Mouse (Mus musculus) embryonic facial prominence, embryonic 15.5 days (tissue): ENCODE results near the gene Retreg1. TPM values are rescaled to one million over a fixed set of nuclear protein-coding genes. Genes with fewer than 3 reads are reported as not detected.

Experiments used
- ATAC-seq: fragments of 200-750 bp; cut with Nextera tagmentation; 2 replicates; pipeline ENCODE4 v1.8.0; 2017; ENCODE audit warnings: low read depth, moderate TSS enrichment; ENCODE audit not compliant: insufficient number of reproducible peaks, low FRiP score, low TSS enrichment
- H3K27ac ChIP-seq: fragments of 300-500 bp; sonication (generic); replicated peaks from 2 replicates; pipeline ENCODE4 v1.5.1; 2015; ENCODE audit warnings: mild to moderate bottlenecking, inconsistent platforms
- H3K27me3 ChIP-seq: fragments of 300-500 bp; sonication (generic); 2 replicates; pipeline ENCODE4 v1.6.1; 2015; ENCODE audit warnings: inconsistent platforms
- H3K36me3 ChIP-seq: fragments of 300-500 bp; sonication (generic); 2 replicates; pipeline ENCODE4 v1.6.1; 2015; ENCODE audit warnings: mild to moderate bottlenecking, inconsistent platforms
- H3K4me1 ChIP-seq: fragments of 300-500 bp; sonication (generic); 2 replicates; pipeline ENCODE4 v1.6.1; 2015; ENCODE audit warnings: inconsistent platforms
- H3K4me2 ChIP-seq: fragments of 300-500 bp; sonication (generic); replicated peaks from 2 replicates; pipeline ENCODE4 v1.6.1; 2015; ENCODE audit warnings: mild to moderate bottlenecking, inconsistent platforms
- H3K4me3 ChIP-seq: fragments of 300-500 bp; sonication (generic); replicated peaks from 2 replicates; pipeline ENCODE4 v1.5.1; 2015; ENCODE audit warnings: mild to moderate bottlenecking, inconsistent platforms
- H3K9ac ChIP-seq: fragments of 300-500 bp; sonication (generic); 2 replicates; pipeline ENCODE4 v1.6.1; 2015; ENCODE audit warnings: inconsistent platforms
- H3K9me3 ChIP-seq: fragments of 300-500 bp; sonication (generic); replicated peaks from 2 replicates; pipeline ENCODE4 v1.6.1; 2016; ENCODE audit warnings: inconsistent platforms
- WGBS: fragments of 180-500 bp; shearing (Covaris S2); methylation state at CpG from one replicate; pipeline ENCODE4 v1.1.7; 2015; 5-methylcytosine and 5-hydroxymethylcytosine counted together
- polyA plus RNA-seq: library from polyadenylated mRNA; unstranded; fragments of >200 nt; fragmentation: Nextera tagmentation; extraction: Ambion mirVana; gene quantifications from 2 replicates; pipeline ENCODE4 v1.2.1, GENCODE M21; 2015

Retreg1 gene
- polyA plus RNA-seq, 1 experiment from 2014 or later, result 14.6 TPM

DNA sequence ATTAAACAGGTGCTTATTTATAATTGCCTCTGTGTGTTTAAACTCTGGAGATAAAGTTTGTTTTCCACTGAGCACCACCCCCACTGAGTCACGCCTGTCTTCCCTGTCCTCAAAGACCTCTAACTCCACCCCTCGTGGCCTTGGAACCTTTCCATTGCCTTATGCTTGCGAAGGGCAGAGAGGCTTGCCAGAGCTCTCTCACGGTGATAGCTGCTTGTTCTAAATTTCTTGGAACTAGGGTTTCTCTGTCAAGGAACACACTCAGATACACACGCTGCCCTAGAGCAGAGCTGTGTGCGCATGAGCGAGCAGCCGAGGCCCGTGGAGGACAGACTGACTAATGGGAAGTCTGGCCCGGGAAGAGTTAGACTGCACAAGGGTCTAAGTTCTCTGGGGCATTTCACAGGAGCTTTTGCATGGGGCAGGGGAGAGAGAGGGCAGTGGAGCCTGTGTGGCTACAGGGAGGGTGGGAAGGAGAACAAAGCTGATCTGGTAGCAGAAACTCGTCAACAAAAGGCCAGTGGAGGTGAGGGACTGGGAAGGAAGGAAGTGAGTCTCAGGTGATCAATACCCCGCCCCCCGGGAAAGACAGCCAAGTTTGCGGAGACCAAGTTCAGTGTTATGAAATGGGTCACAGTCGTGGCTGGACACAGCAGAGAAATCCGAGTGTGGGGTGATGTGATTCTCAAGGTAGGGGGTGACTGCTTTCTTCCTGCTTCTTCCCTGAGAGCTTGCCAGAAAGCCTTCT is 90.1 kb downstream of the Retreg1 start:
- Histone ChIP-seq H3K9ac (no peak overlapping the region), H3K36me3 (no peaks in the 10 kb centered on the region), H3K4me2 (no peak overlapping the region), H3K4me3 (no peak overlapping the region), H3K27me3 (no peaks in the 10 kb centered on the region), H3K4me1 (peaks cover 9% of the 10 kb centered on the region; the same call in 1 of the 2 replicates), H3K27ac (0 out of 2 replicates have a peak overlapping the region, but pooled peaks have one; percentile 22), H3K9me3 (no peaks in the 10 kb centered on the region)
- ATAC-seq, result no peak
- WGBS, result 47% methylated on average over 16 of the region's 16 CpGs

GRCm38 (mm10) chr15:25933685-25934108 is 90.7 kb downstream of the Retreg1 start:
- WGBS, result 59% methylated on average over 7 of the region's 7 CpGs
- Histone ChIP-seq H3K4me3 (no peak overlapping the region), H3K4me1 (peaks cover 9% of the 10 kb centered on the region; the same call in 1 of the 2 replicates), H3K36me3 (no peaks in the 10 kb centered on the region), H3K27ac (no peak overlapping the region), H3K27me3 (no peaks in the 10 kb centered on the region), H3K9ac (no peak overlapping the region), H3K4me2 (no peak overlapping the region), H3K9me3 (no peaks in the 10 kb centered on the region)
- ATAC-seq, result no peak

DNA sequence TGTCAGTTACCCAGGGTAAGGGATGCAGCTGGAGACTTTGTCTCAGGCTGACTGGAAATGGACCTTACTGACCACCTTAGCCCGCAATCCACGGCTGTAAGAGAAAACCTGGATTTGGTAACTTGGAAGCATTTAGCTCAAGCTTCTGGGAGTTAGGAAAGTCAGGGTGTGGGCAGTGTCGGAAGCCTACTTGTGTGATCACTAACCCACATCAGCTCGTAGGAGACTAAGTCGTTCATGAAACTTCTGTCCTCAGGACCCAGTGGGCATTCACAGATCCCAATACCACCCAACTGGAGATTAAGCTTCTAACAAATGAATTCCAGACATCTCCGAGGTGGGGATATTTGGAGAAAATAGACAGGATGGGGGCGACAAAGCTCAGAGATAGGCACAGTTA is 91.4 kb downstream of the Retreg1 start:
- no peak overlapping the region for H3K4me2 ChIP-seq
- no peak for ATAC-seq
- no peak overlapping the region for H3K9ac ChIP-seq
- peaks cover 9% of the 10 kb centered on the region; the same call in 1 of the 2 replicates for H3K4me1 ChIP-seq
- H3K4me3 ChIP-seq, result no peak overlapping the region
- H3K9me3 ChIP-seq, result no peaks in the 10 kb centered on the region
- no peaks in the 10 kb centered on the region for H3K27me3 ChIP-seq
- H3K27ac ChIP-seq, result no peak overlapping the region
- 74% methylated on average over 7 of the region's 7 CpGs for WGBS
- H3K36me3 ChIP-seq, result no peaks in the 10 kb centered on the region

GRCm38 (mm10) chr15:25938496-25938895 is 95.5 kb downstream of the Retreg1 start:
- no peaks in the 10 kb centered on the region for H3K36me3 ChIP-seq
- H3K4me1 ChIP-seq, result peaks cover 13% of the 10 kb centered on the region
- no peak for ATAC-seq
- H3K4me3 ChIP-seq, result no peak overlapping the region
- H3K4me2 ChIP-seq, result no peak overlapping the region
- no peaks in the 10 kb centered on the region for H3K27me3 ChIP-seq
- 84% methylated on average over 7 of the region's 7 CpGs for WGBS
- H3K9ac ChIP-seq, result no peak overlapping the region
- H3K27ac ChIP-seq, result no peak overlapping the region
- H3K9me3 ChIP-seq, result no peaks in the 10 kb centered on the region

- H3K4me1 ChIP-seq, result peaks cover 13% of the 10 kb centered on the region
Measured at GRCm38 (mm10) chr15:25940397-25941377, 97.7 kb downstream of the Retreg1 start.

DNA sequence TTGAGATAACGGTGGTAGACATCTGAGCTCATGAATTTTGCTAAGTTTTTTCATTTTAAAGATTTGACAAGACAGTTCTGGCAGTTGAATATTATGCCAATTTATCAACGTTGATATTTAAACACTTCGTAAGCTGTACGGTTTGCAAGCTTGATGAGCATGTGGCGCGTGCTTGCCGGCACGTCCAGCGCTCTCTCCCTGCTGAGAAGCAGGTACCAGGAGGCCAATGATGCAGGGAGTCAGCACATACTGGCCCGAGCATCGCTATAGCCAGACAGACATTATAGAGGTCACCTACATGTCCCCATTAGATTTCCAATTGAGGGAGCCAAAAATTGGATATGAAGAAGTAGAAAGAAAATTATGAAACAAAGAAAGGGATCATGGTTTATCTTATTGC is 98.5 kb downstream of the Retreg1 start:
- WGBS, result 83% methylated on average over 11 of the region's 11 CpGs

More at GRCm38 (mm10) chr15:25940397-25941377, 97.7 kb downstream of the Retreg1 start:
- Histone ChIP-seq H3K27ac (no peak overlapping the region), H3K4me3 (no peak overlapping the region), H3K9ac (no peak overlapping the region), H3K4me2 (peak overlapping the region; percentile 22), H3K9me3 (no peaks in the 10 kb centered on the region), H3K27me3 (no peaks in the 10 kb centered on the region), H3K36me3 (no peaks in the 10 kb centered on the region)
- WGBS, result 32% methylated on average over 24 of the region's 24 CpGs
- no peak for ATAC-seq

GRCm38 (mm10) chr15:25942415-25942814 is 99.4 kb downstream of the Retreg1 start:
- no peak for ATAC-seq
- Histone ChIP-seq H3K27me3 (no peaks in the 10 kb centered on the region), H3K27ac (no peak overlapping the region), H3K4me2 (no peak overlapping the region), H3K36me3 (no peaks in the 10 kb centered on the region), H3K9ac (no peak overlapping the region), H3K4me3 (no peak overlapping the region), H3K9me3 (no peaks in the 10 kb centered on the region), H3K4me1 (peaks cover 15% of the 10 kb centered on the region)
- 74% methylated on average over 4 of the region's 4 CpGs for WGBS

More for the DNA sequence above, 98.5 kb downstream of the Retreg1 start:
- Histone ChIP-seq H3K27ac (no peak overlapping the region), H3K27me3 (no peaks in the 10 kb centered on the region), H3K4me3 (no peak overlapping the region), H3K36me3 (no peaks in the 10 kb centered on the region), H3K4me1 (peaks cover 13% of the 10 kb centered on the region), H3K4me2 (no peak overlapping the region), H3K9ac (no peak overlapping the region), H3K9me3 (no peaks in the 10 kb centered on the region)
- no peak for ATAC-seq

DNA sequence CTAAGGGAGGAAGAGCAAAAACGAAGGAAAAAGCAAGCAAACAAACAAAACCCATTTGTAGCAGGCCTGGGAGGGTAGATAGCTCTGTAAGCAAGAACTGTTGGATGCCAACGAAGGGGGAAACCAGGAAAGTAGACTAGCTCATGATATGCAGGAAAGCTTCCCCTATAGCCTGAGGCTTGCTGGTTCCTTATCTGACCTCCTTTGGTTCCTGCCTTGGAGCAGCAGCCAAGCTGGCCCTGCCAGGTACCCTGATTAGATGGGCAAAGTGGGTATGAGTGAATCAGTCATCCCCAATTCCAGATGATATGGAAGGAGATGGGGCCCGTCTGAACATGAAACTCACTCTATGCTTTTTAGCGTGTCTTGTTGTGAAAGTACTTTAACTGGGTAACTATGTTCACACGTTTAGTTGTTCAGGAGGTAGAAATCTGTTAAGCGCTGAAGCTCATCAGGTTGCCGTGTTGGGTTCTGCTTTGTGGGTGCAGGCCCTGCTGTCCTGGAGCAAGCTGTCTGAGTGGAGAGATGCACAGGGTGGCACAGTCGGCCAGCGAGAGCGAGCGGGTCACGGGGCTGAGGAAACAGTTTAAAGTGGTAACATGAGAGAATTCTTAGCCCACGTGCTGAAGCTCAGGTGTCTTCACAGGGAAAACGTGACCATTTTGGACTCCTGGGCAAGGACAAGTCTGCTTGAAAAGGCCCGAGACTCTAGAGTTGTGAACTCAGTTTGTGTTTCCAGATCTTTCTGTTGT is 100.6 kb downstream of the Retreg1 start:
- Histone ChIP-seq H3K9me3 (no peaks in the 10 kb centered on the region), H3K4me2 (no peak overlapping the region), H3K4me3 (no peak overlapping the region), H3K27me3 (no peaks in the 10 kb centered on the region), H3K36me3 (no peaks in the 10 kb centered on the region), H3K27ac (no peak overlapping the region), H3K9ac (no peak overlapping the region), H3K4me1 (peaks cover 16% of the 10 kb centered on the region)
- 81% methylated on average over 15 of the region's 15 CpGs for WGBS
- no peak for ATAC-seq

DNA sequence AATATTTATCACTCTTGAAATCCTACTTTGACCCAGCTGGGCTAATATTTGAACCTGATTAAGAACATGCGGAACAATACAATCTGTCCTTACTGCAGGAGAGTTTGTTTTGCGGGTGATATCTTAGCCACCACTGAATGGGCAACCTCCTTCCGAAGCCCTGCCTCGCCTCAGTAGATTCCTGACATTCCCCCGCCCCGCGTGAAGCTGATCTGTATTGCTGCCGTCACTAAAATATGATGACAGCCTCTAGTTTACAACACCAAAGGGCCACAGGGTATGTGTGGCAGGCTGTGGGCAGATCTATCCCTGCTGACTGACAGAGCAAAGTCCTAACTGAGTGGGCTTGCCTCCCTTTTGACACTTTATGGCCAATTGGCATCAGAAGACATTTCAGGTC is 102.2 kb downstream of the Retreg1 start:
- Histone ChIP-seq H3K4me1 (peaks cover 16% of the 10 kb centered on the region), H3K9me3 (no peaks in the 10 kb centered on the region), H3K27me3 (no peaks in the 10 kb centered on the region), H3K9ac (no peak overlapping the region), H3K36me3 (no peaks in the 10 kb centered on the region), H3K27ac (no peak overlapping the region), H3K4me3 (no peak overlapping the region), H3K4me2 (no peak overlapping the region)
- ATAC-seq, result no peak
- 70% methylated on average over 8 of the region's 8 CpGs for WGBS

GRCm38 (mm10) chr15:25946482-25946881 is 103.5 kb downstream of the Retreg1 start:
- no peaks in the 10 kb centered on the region for H3K36me3 ChIP-seq
- no peak overlapping the region for H3K27ac ChIP-seq
- H3K4me3 ChIP-seq, result no peak overlapping the region
- 88% methylated on average over 7 of the region's 7 CpGs for WGBS
- H3K9me3 ChIP-seq, result no peaks in the 10 kb centered on the region
- H3K9ac ChIP-seq, result no peak overlapping the region
- H3K27me3 ChIP-seq, result no peaks in the 10 kb centered on the region
- H3K4me2 ChIP-seq, result no peak overlapping the region
- peaks cover 9% of the 10 kb centered on the region; the same call in 1 of the 2 replicates for H3K4me1 ChIP-seq
- ATAC-seq, result no peak

- WGBS, result 62% methylated on average over 8 of the region's 8 CpGs
- no peaks in the 10 kb centered on the region for H3K36me3 ChIP-seq
- no peak overlapping the region for H3K4me3 ChIP-seq
- H3K4me1 ChIP-seq, result peaks cover 9% of the 10 kb centered on the region; the same call in 1 of the 2 replicates
- no peak for ATAC-seq
- H3K9me3 ChIP-seq, result no peaks in the 10 kb centered on the region
- H3K9ac ChIP-seq, result no peak overlapping the region
- H3K4me2 ChIP-seq, result no peak overlapping the region
- H3K27me3 ChIP-seq, result no peaks in the 10 kb centered on the region
- no peak overlapping the region for H3K27ac ChIP-seq
Measured at GRCm38 (mm10) chr15:25947383-25947782, 104.4 kb downstream of the Retreg1 start.
